Mouse (Mus musculus) limb, embryonic 10.5 days (tissue): ENCODE data around the gene Mvk. TPM values are rescaled to one million over a fixed set of nuclear protein-coding genes. Genes with fewer than 3 reads are reported as not detected.

Source experiments
- DNase-seq: peaks from one replicate; pipeline ENCODE4 v3.0.0-alpha.2; 2017; ENCODE audit warnings: low spot score
- H3K27ac ChIP-seq: fragments of 300-500 bp; sonication (generic); 2 replicates; pipeline ENCODE4 v1.5.1; 2016; ENCODE audit warnings: mild to moderate bottlenecking
- H3K27me3 ChIP-seq: fragments of 300-500 bp; sonication (generic); 2 replicates; pipeline ENCODE4 v1.6.1; 2016; ENCODE audit warnings: low read depth, mild to moderate bottlenecking; ENCODE audit not compliant: poor library complexity, severe bottlenecking
- H3K36me3 ChIP-seq: fragments of 300-500 bp; sonication (generic); 2 replicates; pipeline ENCODE4 v1.6.1; 2016; ENCODE audit warnings: mild to moderate bottlenecking, moderate library complexity
- H3K4me1 ChIP-seq: fragments of 300-500 bp; sonication (generic); 2 replicates; pipeline ENCODE4 v1.6.1; 2016
- H3K4me3 ChIP-seq: fragments of 300-500 bp; sonication (generic); 2 replicates; pipeline ENCODE4 v1.5.1; 2016; ENCODE audit warnings: mild to moderate bottlenecking, moderate library complexity
- H3K9me3 ChIP-seq: fragments of 300-500 bp; sonication (generic); replicated peaks from 2 replicates; pipeline ENCODE4 v1.6.1; 2016; ENCODE audit warnings: mild to moderate bottlenecking
- WGBS: fragments of 180-500 bp; shearing (Covaris S2); methylation state at CpG from one replicate; pipeline ENCODE4 v1.1.7; 2016; 5-methylcytosine and 5-hydroxymethylcytosine counted together
- microRNA-seq: library from miRNA; unstranded; fragments of <30 nt; microRNA quantifications from one replicate; pipeline ENCODE4, GENCODE M21; 2017
- polyA plus RNA-seq: library from polyadenylated mRNA; unstranded; fragments of >200 nt; fragmentation: Nextera tagmentation; extraction: Ambion mirVana; gene quantifications from 2 replicates; pipeline ENCODE4 v1.2.1, GENCODE M21; 2016

The Mvk gene
- polyA plus RNA-seq, 1 experiment from 2014 or later: 55.2 TPM

GRCm38 (mm10) chr5:114501252-114501651 lies 57.2 kb downstream of the Mvk start:
- WGBS: 65% methylated on average over 9 of the region's 9 CpGs
- DNase-seq: no peak
- Histone ChIP-seq H3K4me1 (peaks cover 8% of the 10 kb centered on the region), H3K9me3 (no peaks in the 10 kb centered on the region), H3K36me3 (no peaks in the 10 kb centered on the region), H3K27me3 (0 out of 2 replicates have a peak, but pooled peaks cover 3% of the 10 kb centered on the region), H3K27ac (no peak overlapping the region), H3K4me3 (no peak overlapping the region)

GRCm38 (mm10) chr5:114504826-114505225 lies 60.8 kb downstream of the Mvk start:
- 82% methylated on average over 6 of the region's 6 CpGs for WGBS
- no peak for DNase-seq
- Histone ChIP-seq H3K4me3 (no peak overlapping the region), H3K36me3 (no peaks in the 10 kb centered on the region), H3K4me1 (peaks cover 35% of the 10 kb centered on the region), H3K27me3 (peaks cover 13% of the 10 kb centered on the region; the same call in 1 of the 2 replicates), H3K27ac (no peak overlapping the region; the same call in 1 of the 2 replicates), H3K9me3 (no peaks in the 10 kb centered on the region)

- no peaks in the 10 kb centered on the region for H3K9me3 ChIP-seq
- peaks cover 20% of the 10 kb centered on the region; the same call in 1 of the 2 replicates for H3K27me3 ChIP-seq
- H3K36me3 ChIP-seq: no peaks in the 10 kb centered on the region
- WGBS: 77% methylated on average over 14 of the region's 14 CpGs
- peaks cover 40% of the 10 kb centered on the region for H3K4me1 ChIP-seq
- H3K27ac ChIP-seq: no peak overlapping the region; the same call in 1 of the 2 replicates
- no peak overlapping the region for H3K4me3 ChIP-seq
- no peak for DNase-seq
These were observed 61.4 kb downstream of the Mvk start for GRCm38 (mm10) chr5:114505260-114506085.

GRCm38 (mm10) chr5:114507394-114507793 lies 63.3 kb downstream of the Mvk start:
- Histone ChIP-seq H3K4me3 (no peak overlapping the region), H3K27me3 (peaks cover 39% of the 10 kb centered on the region), H3K27ac (no peak overlapping the region), H3K4me1 (peaks cover 33% of the 10 kb centered on the region), H3K36me3 (no peaks in the 10 kb centered on the region), H3K9me3 (no peaks in the 10 kb centered on the region)
- no peak for DNase-seq
- 78% methylated on average over 12 of the region's 12 CpGs for WGBS

- Histone ChIP-seq H3K4me1 (peaks cover 36% of the 10 kb centered on the region), H3K27ac (no peak overlapping the region), H3K36me3 (no peaks in the 10 kb centered on the region), H3K4me3 (no peak overlapping the region), H3K27me3 (peaks cover 45% of the 10 kb centered on the region), H3K9me3 (no peaks in the 10 kb centered on the region)
- WGBS: 83% methylated on average over 4 of the region's 4 CpGs
- DNase-seq: no peak
These were observed 63.9 kb downstream of the Mvk start for GRCm38 (mm10) chr5:114507964-114508363.

GRCm38 (mm10) chr5:114509461-114509860 lies 65.4 kb downstream of the Mvk start:
- H3K27ac ChIP-seq: no peak overlapping the region
- DNase-seq: no peak
- peaks cover 60% of the 10 kb centered on the region for H3K27me3 ChIP-seq
- H3K36me3 ChIP-seq: no peaks in the 10 kb centered on the region
- peaks cover 51% of the 10 kb centered on the region for H3K4me1 ChIP-seq
- no peaks in the 10 kb centered on the region for H3K9me3 ChIP-seq
- no peak overlapping the region for H3K4me3 ChIP-seq
- 59% methylated on average over 7 of the region's 7 CpGs for WGBS

Small RNA genes lying within 50 kb of the gene (microRNA-seq; reads per million reads assigned to microRNA genes)
- gene Mir7027: 0.88 reads per million

Other genes starting within 250 kb of the Mvk start
- gene Foxn4, start 170.5 kb upstream of the Mvk start, polyA plus RNA-seq: not detected in 2 replicates
- 1.1 and 1.2 TPM in 2 replicates for gene Myo1h, start 155.1 kb upstream of the Mvk start, polyA plus RNA-seq
- gene Kctd10, start 63.8 kb upstream of the Mvk start, polyA plus RNA-seq: 99.9 and 103 TPM in 2 replicates
- gene Ube3b, start 63.7 kb upstream of the Mvk start, polyA plus RNA-seq: 54.5 and 59.5 TPM in 2 replicates
- 29.3 and 34.7 TPM in 2 replicates for gene Mmab, start 209 bp upstream of the Mvk start, polyA plus RNA-seq
- 1.4 and 1.9 TPM in 2 replicates for gene Fam222a, start 123.7 kb downstream of the Mvk start, polyA plus RNA-seq
- gene Trpv4, start 214.2 kb downstream of the Mvk start, polyA plus RNA-seq: 0.31 TPM in 2 replicates
- gene Gltp, start 246.7 kb downstream of the Mvk start, polyA plus RNA-seq: 65.4 and 78.6 TPM in 2 replicates